Mouse (Mus musculus): ENCODE measurements around the gene Notch3.
A peak's percentile ranks its signal among the peaks of the same experiment; 100 is the strongest.
"Not testable (repeated sequence)": the region's sequence is repeated elsewhere in the genome, so short reads cannot be mapped to it uniquely, and the experiment has no call there.

The Notch3 gene

DNA sequence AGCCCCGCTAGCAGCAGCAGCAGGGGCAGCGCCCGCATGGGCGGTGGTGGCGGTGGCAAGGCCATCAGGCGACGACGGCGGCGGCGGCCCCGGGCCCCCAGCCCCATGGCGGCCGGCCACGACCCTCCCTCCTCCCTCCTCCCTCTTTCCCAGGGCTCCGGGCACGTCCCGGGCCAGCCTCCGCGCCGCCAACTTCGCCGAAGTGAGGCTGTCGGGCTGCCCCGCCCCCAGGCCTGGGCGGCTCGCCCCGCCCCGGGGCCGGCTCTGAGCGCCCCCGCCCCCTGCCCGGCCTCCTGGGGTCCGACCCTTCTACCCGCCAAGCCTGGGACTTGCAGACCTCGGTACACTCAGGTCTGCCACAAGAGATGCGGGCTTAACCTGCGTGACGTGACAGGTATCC lies at the start of gene Notch3:
Notch3 (minus strand) TSS at position 166 of the 400 bp plus-strand sequence.
- Histone ChIP-seq H3K36me3 (ENCODE audit: insufficient read depth, low read length) (peaks cover 6% of the 10 kb centered on the region; the same call in 1 of the 2 replicates), H3K4me1 (replicated peaks; ENCODE audit: low read depth, low read length) (peaks cover 49% of the 10 kb centered on the region), H3K27me3 (ENCODE audit: insufficient read depth, low read length) (peaks cover 46% of the 10 kb centered on the region), H3K4me3 (replicated peaks; ENCODE audit: low read length) (peak within 1 kb of the TSS; percentile 87), H3K9me3 (ENCODE audit: low read length) (no peaks in the 10 kb centered on the region)
- no peak for TF ChIP-seq CTCF (conservative IDR thresholded peaks at IDR 0.05; ENCODE audit: low read length)
- TF ChIP-seq POU5F1 (IDR thresholded peaks at IDR 0.05; ENCODE audit: borderline replicate concordance, low read length): no peak
- TF ChIP-seq NANOG (IDR thresholded peaks at IDR 0.05; ENCODE audit: borderline replicate concordance, low read length): no peak

DNA sequence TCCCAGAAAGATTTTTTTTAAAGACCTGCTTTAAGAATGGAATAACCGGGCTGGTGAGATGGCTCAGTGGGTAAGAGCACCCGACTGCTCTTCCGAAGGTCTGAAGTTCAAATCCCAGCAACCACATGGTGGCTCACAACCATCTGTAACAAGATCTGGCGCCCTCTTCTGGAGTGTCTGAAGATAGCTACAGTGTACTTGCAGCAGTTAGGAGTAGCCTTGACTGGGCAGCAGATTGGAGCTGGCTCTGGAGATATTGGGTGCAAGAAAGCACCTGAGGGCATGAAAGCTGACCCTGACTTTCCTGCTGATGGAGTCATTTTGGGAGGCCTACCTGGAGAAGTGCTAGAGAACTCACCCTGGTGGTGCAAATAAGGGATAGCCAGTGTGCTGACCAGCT lies 48.9 kb upstream of the Notch3 start:
- peak; percentile 46 for TF ChIP-seq CTCF (conservative IDR thresholded peaks at IDR 0.05; ENCODE audit: low read length)
- Histone ChIP-seq H3K36me3 (ENCODE audit: insufficient read depth, low read length) (peaks cover 99% of the 10 kb centered on the region), H3K4me1 (replicated peaks; ENCODE audit: low read depth, low read length) (peaks cover 23% of the 10 kb centered on the region)
- H3K9me3 ChIP-seq (ENCODE audit: low read length); H3K4me3 ChIP-seq (replicated peaks; ENCODE audit: low read length); H3K27me3 ChIP-seq (ENCODE audit: insufficient read depth, low read length): not testable (repeated sequence)

DNA sequence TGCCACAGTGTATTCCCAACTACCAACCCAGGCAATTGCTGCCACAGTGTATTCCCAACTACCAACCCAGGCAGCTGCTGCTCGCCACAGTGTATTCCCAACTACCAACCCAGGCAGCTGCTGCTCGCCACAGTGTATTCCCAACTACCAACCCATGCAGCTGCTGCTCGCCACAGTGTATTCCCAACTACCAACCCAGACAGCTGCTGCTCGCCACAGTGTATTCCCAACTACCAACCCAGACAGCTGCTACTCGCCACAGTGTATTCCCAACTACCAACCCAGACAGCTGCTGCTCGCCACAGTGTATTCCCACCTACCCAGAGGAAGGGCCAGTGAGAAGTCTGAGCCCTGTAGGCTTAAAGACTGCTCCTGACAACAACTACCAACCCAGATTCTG lies 44.9 kb upstream of the Notch3 start:
- Histone ChIP-seq H3K36me3 (ENCODE audit: insufficient read depth, low read length) (peaks cover 100% of the 10 kb centered on the region), H3K4me1 (replicated peaks; ENCODE audit: low read depth, low read length) (peaks cover 52% of the 10 kb centered on the region)
- not testable (repeated sequence) for H3K4me3 ChIP-seq (replicated peaks; ENCODE audit: low read length); H3K27me3 ChIP-seq (ENCODE audit: insufficient read depth, low read length); H3K9me3 ChIP-seq (ENCODE audit: low read length)

DNA sequence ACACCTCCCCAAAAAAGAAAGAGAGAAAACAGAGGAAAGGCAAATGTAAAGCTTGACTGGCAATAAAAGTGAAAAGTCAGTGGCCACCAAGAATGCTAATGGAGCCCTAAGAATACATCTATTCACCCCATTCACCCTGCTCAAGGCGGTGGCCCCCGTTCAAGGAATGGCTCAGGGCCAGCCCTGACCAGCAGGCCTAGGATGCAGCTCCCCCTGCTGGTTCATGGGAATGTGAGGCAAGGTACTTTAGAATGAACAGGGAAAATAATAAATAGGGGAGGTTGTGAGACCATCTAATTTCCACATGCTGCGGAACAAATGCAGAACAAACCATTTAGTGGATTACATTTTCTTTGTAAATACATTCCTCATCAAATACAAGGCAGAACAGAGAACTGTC lies 43.1 kb upstream of the Notch3 start:
- H3K9me3 ChIP-seq (ENCODE audit: low read length): no peaks in the 10 kb centered on the region
- TF ChIP-seq CTCF (conservative IDR thresholded peaks at IDR 0.05; ENCODE audit: low read length) (peak; percentile 82), NANOG (IDR thresholded peaks at IDR 0.05; ENCODE audit: borderline replicate concordance, low read length) (no peak), POU5F1 (IDR thresholded peaks at IDR 0.05; ENCODE audit: borderline replicate concordance, low read length) (no peak)

DNA sequence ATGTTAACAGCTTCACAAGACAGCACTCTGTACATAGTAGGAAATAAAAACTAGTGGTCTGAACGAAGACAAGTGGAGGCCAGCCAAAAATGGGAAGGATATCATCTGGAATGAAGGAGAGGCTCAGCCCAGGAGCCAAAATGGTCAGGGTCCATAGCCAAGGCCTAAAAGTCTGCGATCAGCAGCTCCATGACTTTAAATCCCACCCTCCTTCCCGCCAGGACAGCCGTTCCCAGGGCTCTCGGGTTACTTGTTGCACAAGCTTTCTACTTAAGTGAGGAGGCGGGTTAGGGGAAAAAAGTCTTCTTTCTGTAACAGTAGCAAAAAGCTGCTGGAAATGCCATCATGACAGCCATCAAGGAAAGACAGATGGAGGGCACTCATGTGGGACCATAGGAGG lies 42.5 kb upstream of the Notch3 start:
- Histone ChIP-seq H3K36me3 (ENCODE audit: insufficient read depth, low read length) (peaks cover 100% of the 10 kb centered on the region), H3K27me3 (ENCODE audit: insufficient read depth, low read length) (no peaks in the 10 kb centered on the region), H3K4me3 (replicated peaks; ENCODE audit: low read length) (no peak overlapping the region), H3K9me3 (ENCODE audit: low read length) (no peaks in the 10 kb centered on the region), H3K4me1 (replicated peaks; ENCODE audit: low read depth, low read length) (peaks cover 53% of the 10 kb centered on the region)
- TF ChIP-seq NANOG (IDR thresholded peaks at IDR 0.05; ENCODE audit: borderline replicate concordance, low read length) (no peak), POU5F1 (IDR thresholded peaks at IDR 0.05; ENCODE audit: borderline replicate concordance, low read length) (no peak), CTCF (conservative IDR thresholded peaks at IDR 0.05; ENCODE audit: low read length) (no peak)

More for the DNA sequence above, 43.1 kb upstream of the Notch3 start:
- no peak overlapping the region for H3K4me3 ChIP-seq (replicated peaks; ENCODE audit: low read length)
- H3K27me3 ChIP-seq (ENCODE audit: insufficient read depth, low read length): no peaks in the 10 kb centered on the region
- peaks cover 100% of the 10 kb centered on the region for H3K36me3 ChIP-seq (ENCODE audit: insufficient read depth, low read length)
- peaks cover 53% of the 10 kb centered on the region for H3K4me1 ChIP-seq (replicated peaks; ENCODE audit: low read depth, low read length)

DNA sequence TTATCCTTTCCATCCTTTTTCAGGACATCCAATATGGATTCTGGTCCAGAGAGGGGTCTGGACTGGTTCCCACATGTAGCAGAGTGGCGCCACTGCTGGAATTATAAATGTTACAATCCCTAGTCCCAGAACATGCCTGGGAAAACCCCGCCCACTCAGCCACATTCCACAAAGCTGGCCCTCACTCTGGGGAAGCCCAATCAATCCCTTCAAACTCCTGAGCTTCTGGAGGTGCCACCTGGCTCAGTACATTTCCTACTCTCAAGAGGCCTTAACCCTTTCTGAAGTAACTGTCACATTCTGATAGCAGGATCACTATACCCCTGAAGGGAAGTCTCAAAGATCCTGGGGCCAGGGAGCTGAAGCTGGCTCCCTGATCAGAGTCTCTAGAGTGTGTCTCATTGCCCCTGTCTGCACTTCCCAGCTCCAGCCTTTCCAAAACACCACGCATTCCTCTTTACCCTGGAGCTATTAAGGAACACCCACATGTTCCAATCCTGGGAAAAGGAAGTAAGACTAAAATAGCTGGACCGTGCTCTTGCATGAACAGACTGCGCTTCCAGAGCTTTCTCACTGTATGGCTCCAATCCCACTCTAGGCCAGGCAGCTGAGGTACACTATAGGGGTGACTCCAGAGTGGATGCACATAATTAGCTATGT lies 41.1 kb upstream of the Notch3 start:
- no peak for TF ChIP-seq NANOG (IDR thresholded peaks at IDR 0.05; ENCODE audit: borderline replicate concordance, low read length)
- H3K4me1 ChIP-seq (replicated peaks; ENCODE audit: low read depth, low read length): peaks cover 67% of the 10 kb centered on the region
- no peak overlapping the region for H3K4me3 ChIP-seq (replicated peaks; ENCODE audit: low read length)
- H3K27me3 ChIP-seq (ENCODE audit: insufficient read depth, low read length): no peaks in the 10 kb centered on the region
- no peaks in the 10 kb centered on the region for H3K9me3 ChIP-seq (ENCODE audit: low read length)
- H3K36me3 ChIP-seq (ENCODE audit: insufficient read depth, low read length): peaks cover 100% of the 10 kb centered on the region

GRCm38 (mm10) chr17:32205345-32205744 lies 38.7 kb upstream of the Notch3 start:
- Histone ChIP-seq H3K4me3 (replicated peaks; ENCODE audit: low read length) (no peak overlapping the region), H3K4me1 (replicated peaks; ENCODE audit: low read depth, low read length) (peaks cover 83% of the 10 kb centered on the region), H3K36me3 (ENCODE audit: insufficient read depth, low read length) (peaks cover 100% of the 10 kb centered on the region), H3K27me3 (ENCODE audit: insufficient read depth, low read length) (no peaks in the 10 kb centered on the region), H3K9me3 (ENCODE audit: low read length) (no peaks in the 10 kb centered on the region)
- TF ChIP-seq POU5F1 (IDR thresholded peaks at IDR 0.05; ENCODE audit: borderline replicate concordance, low read length) (no peak), NANOG (IDR thresholded peaks at IDR 0.05; ENCODE audit: borderline replicate concordance, low read length) (no peak), CTCF (conservative IDR thresholded peaks at IDR 0.05; ENCODE audit: low read length) (no peak)

GRCm38 (mm10) chr17:32202972-32203371 lies 36.3 kb upstream of the Notch3 start:
- H3K27me3 ChIP-seq (ENCODE audit: insufficient read depth, low read length): no peaks in the 10 kb centered on the region
- H3K4me1 ChIP-seq (replicated peaks; ENCODE audit: low read depth, low read length): peaks cover 80% of the 10 kb centered on the region
- peaks cover 100% of the 10 kb centered on the region for H3K36me3 ChIP-seq (ENCODE audit: insufficient read depth, low read length)
- no peak overlapping the region for H3K4me3 ChIP-seq (replicated peaks; ENCODE audit: low read length)
- no peaks in the 10 kb centered on the region for H3K9me3 ChIP-seq (ENCODE audit: low read length)
- TF ChIP-seq CTCF (conservative IDR thresholded peaks at IDR 0.05; ENCODE audit: low read length) (no peak), NANOG (IDR thresholded peaks at IDR 0.05; ENCODE audit: borderline replicate concordance, low read length) (no peak), POU5F1 (IDR thresholded peaks at IDR 0.05; ENCODE audit: borderline replicate concordance, low read length) (no peak)

DNA sequence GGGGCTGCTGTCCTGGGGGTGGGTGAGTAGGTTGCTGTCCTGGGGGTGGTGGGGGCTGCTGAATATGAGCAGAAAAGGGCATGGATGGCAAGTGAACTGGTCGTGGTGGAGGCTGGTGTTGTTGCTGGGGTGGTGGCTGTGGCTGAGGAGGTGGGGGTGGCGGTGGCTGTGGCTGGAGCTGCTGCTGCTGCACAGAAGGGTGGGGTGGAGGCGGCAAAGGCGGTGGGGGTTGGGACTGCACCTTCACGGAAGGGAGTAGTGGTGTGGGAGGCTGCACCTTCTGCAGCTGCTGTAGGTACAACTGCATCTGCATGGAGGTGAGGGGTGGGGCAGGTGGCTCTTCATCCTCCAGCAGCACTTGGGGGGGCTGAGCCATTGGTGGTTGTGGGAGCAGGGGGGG lies 34.4 kb upstream of the Notch3 start:
- no peaks in the 10 kb centered on the region for H3K9me3 ChIP-seq (ENCODE audit: low read length)
- peaks cover 86% of the 10 kb centered on the region for H3K4me1 ChIP-seq (replicated peaks; ENCODE audit: low read depth, low read length)
- TF ChIP-seq CTCF (conservative IDR thresholded peaks at IDR 0.05; ENCODE audit: low read length): no peak
- no peak for TF ChIP-seq POU5F1 (IDR thresholded peaks at IDR 0.05; ENCODE audit: borderline replicate concordance, low read length)
- no peak for TF ChIP-seq NANOG (IDR thresholded peaks at IDR 0.05; ENCODE audit: borderline replicate concordance, low read length)
- peaks cover 100% of the 10 kb centered on the region for H3K36me3 ChIP-seq (ENCODE audit: insufficient read depth, low read length)
- no peaks in the 10 kb centered on the region for H3K27me3 ChIP-seq (ENCODE audit: insufficient read depth, low read length)
- no peak overlapping the region for H3K4me3 ChIP-seq (replicated peaks; ENCODE audit: low read length)
